ENCODE assay signal across 8 mouse cellular contexts in the genomic region with DNA sequence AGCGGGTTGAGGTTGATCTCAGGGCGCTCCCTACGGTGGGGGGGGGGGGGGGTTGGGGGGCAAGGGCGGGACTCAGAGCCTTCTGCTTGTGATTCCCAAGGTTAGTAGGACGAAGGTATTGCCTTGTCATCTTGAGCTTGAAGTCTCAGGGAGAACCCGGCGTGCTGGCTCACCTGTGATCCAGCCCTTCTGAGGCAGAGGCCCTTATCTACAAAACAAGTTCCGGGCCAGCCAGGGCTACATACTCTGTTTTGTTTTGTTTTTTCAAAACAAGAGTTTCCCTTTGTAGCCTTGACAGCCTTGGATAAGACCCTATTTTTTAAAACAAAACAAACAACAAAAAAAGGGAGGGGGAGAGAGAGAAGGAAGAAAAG. TPM values are rescaled to one million over a fixed set of nuclear protein-coding genes. Genes with fewer than 3 reads are reported as not detected.
A peak's percentile ranks its signal among the peaks of the same experiment; 100 is the strongest.
DNase-seq lines count a peak whose midpoint lies in the region; ATAC-seq and TF ChIP-seq lines count a peak whose summit lies in the region.

No protein-coding gene starts in this region.

- TF ChIP-seq POLR2A in myocyte (IDR thresholded peaks at IDR 0.05; ENCODE audit: insufficient read length, low read depth): no peak

- H3K36me3 ChIP-seq in liver, embryonic 11.5 days (ENCODE audit: control insufficient read depth, insufficient read depth, low read length): no peaks in the 10 kb centered on the region
- 0 out of 2 replicates have a peak, but pooled peaks cover 2% of the 10 kb centered on the region for H3K36me3 ChIP-seq in embryonic facial prominence, embryonic 13.5 days
- H3K36me3 ChIP-seq in hindbrain, postnatal 0 days (ENCODE audit: insufficient read depth, low read length): no peaks in the 10 kb centered on the region
- H3K36me3 ChIP-seq in myocyte (ENCODE audit: control insufficient read depth, insufficient read depth): peaks cover 5% of the 10 kb centered on the region

- no peak overlapping the region; the same call in 1 of the 2 replicates for H3K27ac ChIP-seq in liver, embryonic 11.5 days (ENCODE audit: low read depth, low read length)
- no peak overlapping the region for H3K27ac ChIP-seq in embryonic facial prominence, embryonic 13.5 days
- H3K27ac ChIP-seq in hindbrain, postnatal 0 days: peak overlapping the region; percentile 92

- H3K27me3 ChIP-seq in liver, embryonic 11.5 days (replicated peaks; ENCODE audit: control insufficient read depth, insufficient read depth, low read length): no peaks in the 10 kb centered on the region
- no peaks in the 10 kb centered on the region for H3K27me3 ChIP-seq in embryonic facial prominence, embryonic 13.5 days
- H3K27me3 ChIP-seq in hindbrain, postnatal 0 days (ENCODE audit: insufficient read depth, low read length): no peaks in the 10 kb centered on the region
- no peaks in the 10 kb centered on the region for H3K27me3 ChIP-seq in myocyte (ENCODE audit: control insufficient read depth, insufficient read depth, insufficient read length)

- peak overlapping the region; percentile 100 for H3K4me2 ChIP-seq in liver, embryonic 11.5 days
- peak overlapping the region; percentile 96 for H3K4me2 ChIP-seq in embryonic facial prominence, embryonic 13.5 days
- peak overlapping the region; percentile 80 for H3K4me2 ChIP-seq in hindbrain, postnatal 0 days (ENCODE audit: low read depth, low read length)
- peak overlapping the region; percentile 64 for H3K4me2 ChIP-seq in myocyte (ENCODE audit: low read depth)

- no peaks in the 10 kb centered on the region for H3K9me3 ChIP-seq in liver, embryonic 11.5 days (ENCODE audit: control insufficient read depth, low read length)
- no peaks in the 10 kb centered on the region for H3K9me3 ChIP-seq in embryonic facial prominence, embryonic 13.5 days
- no peaks in the 10 kb centered on the region for H3K9me3 ChIP-seq in hindbrain, postnatal 0 days (ENCODE audit: low read length)

- peak; percentile 57 for ATAC-seq in liver, embryonic 11.5 days (replicated peaks; ENCODE audit: low FRiP score)
- no peak for ATAC-seq in embryonic facial prominence, embryonic 13.5 days (ENCODE audit: insufficient number of reproducible peaks, insufficient read depth, low FRiP score, low TSS enrichment, low read depth)
- no peak for ATAC-seq in hindbrain, postnatal 0 days

- no peak for DNase-seq in liver, embryonic 11.5 days (ENCODE audit: low spot score)
- DNase-seq in liver: no peak
- no peak for DNase-seq in hindbrain, postnatal 0 days (ENCODE audit: low spot score)
- DNase-seq in natural killer cell, adult 2 months (ENCODE audit: low spot score in 2 of 2): no peak
- no peak for DNase-seq in thymus, postnatal 10 days (ENCODE audit: low spot score in 2 of 2)
- DNase-seq in cerebellum, postnatal 10 days: no peak

- peak overlapping the region; percentile 35 for H3ac ChIP-seq in myocyte (ENCODE audit: control insufficient read depth, insufficient read length)

- 0 out of 2 replicates have a peak overlapping the region, but pooled peaks have one; percentile 76 for H3K9ac ChIP-seq in liver, embryonic 11.5 days (ENCODE audit: low read depth, low read length)
- H3K9ac ChIP-seq in embryonic facial prominence, embryonic 13.5 days: 0 out of 2 replicates have a peak overlapping the region, but pooled peaks have one; percentile 36
- peak overlapping the region; percentile 57; the same call in 1 of the 2 replicates for H3K9ac ChIP-seq in hindbrain, postnatal 0 days (replicated peaks; ENCODE audit: low read length)

- H3K4me1 ChIP-seq in liver, embryonic 11.5 days (replicated peaks; ENCODE audit: control insufficient read depth, insufficient read depth, low read length): peaks cover 5% of the 10 kb centered on the region
- H3K4me1 ChIP-seq in embryonic facial prominence, embryonic 13.5 days: peaks cover 5% of the 10 kb centered on the region
- H3K4me1 ChIP-seq in hindbrain, postnatal 0 days (ENCODE audit: insufficient read depth, low read length): no peaks in the 10 kb centered on the region

- no peak for TF ChIP-seq CTCF in hindbrain, postnatal 0 days (IDR thresholded peaks at IDR 0.05; ENCODE audit: low read depth)

- no peaks in the 10 kb centered on the region for H3K79me2 ChIP-seq in myocyte (ENCODE audit: control insufficient read depth, insufficient read depth)

- peak overlapping the region; percentile 72 for H3K4me3 ChIP-seq in liver, embryonic 11.5 days (ENCODE audit: low read depth, low read length)
- peak overlapping the region; percentile 62 for H3K4me3 ChIP-seq in embryonic facial prominence, embryonic 13.5 days
- peak overlapping the region; percentile 61 for H3K4me3 ChIP-seq in hindbrain, postnatal 0 days (ENCODE audit: low read length)
- H3K4me3 ChIP-seq in myocyte: peak overlapping the region; percentile 37

- under 1% methylated on average over 8 of the region's 8 CpGs for WGBS in liver, embryonic 11.5 days
- 3% methylated on average over 7 of the region's 8 CpGs for WGBS in embryonic facial prominence, embryonic 13.5 days
- WGBS in hindbrain, postnatal 0 days: under 1% methylated on average over 7 of the region's 8 CpGs

TF ChIP-seq in myocyte, 11 proteins besides CTCF, POLR2A, EP300 and RAD21:
- TF ChIP-seq MYOD1 (IDR thresholded peaks at IDR 0.05; ENCODE audit: control insufficient read depth in 1 of 3, insufficient read length in 2 of 3, low read depth in 2 of 3): no peak
- no peak for TF ChIP-seq USF1 (IDR thresholded peaks at IDR 0.05; ENCODE audit: low read depth)
- no peak for TF ChIP-seq CEBPB (IDR thresholded peaks at IDR 0.05; ENCODE audit: insufficient read depth, poor library complexity, severe bottlenecking)
- TF ChIP-seq MYOG (IDR thresholded peaks at IDR 0.05; ENCODE audit: control insufficient read depth in 1 of 3, insufficient read depth in 1 of 3, insufficient read length in 2 of 3, low read depth in 2 of 3): no peak
- no peak for TF ChIP-seq E2F4 (IDR thresholded peaks at IDR 0.05; ENCODE audit: insufficient read depth)
- TF ChIP-seq REST (IDR thresholded peaks at IDR 0.05; ENCODE audit: insufficient read depth, insufficient read length): no peak
- TF ChIP-seq SRF (IDR thresholded peaks at IDR 0.05; ENCODE audit: control insufficient read depth, insufficient read length, low read depth): no peak
- no peak for TF ChIP-seq POLR2AphosphoS2 (IDR thresholded peaks at IDR 0.05; ENCODE audit: insufficient read length, low read depth)
- TF ChIP-seq TCF3 (IDR thresholded peaks at IDR 0.05; ENCODE audit: insufficient read length, low read depth): no peak
- TF ChIP-seq MAX (IDR thresholded peaks at IDR 0.05; ENCODE audit: low read depth): no peak
- TF ChIP-seq TCF12 (IDR thresholded peaks at IDR 0.05; ENCODE audit: insufficient read depth, poor library complexity, severe bottlenecking): no peak

RNA-seq across cellular contexts. Expression of a gene that starts 0.3 kb away (rescaled TPM):
- polyA plus RNA-seq in liver, embryonic 11.5 days (2014; fragmentation: Nextera tagmentation; extraction: Ambion mirVana): 34.6 and 40.6 TPM in 2 replicates
- 30.0 and 35.7 TPM in 2 replicates for polyA plus RNA-seq in embryonic facial prominence, embryonic 13.5 days (2015; fragmentation: Nextera tagmentation; extraction: Ambion mirVana)
- 123 and 164 TPM in 2 replicates for total RNA-seq in hindbrain, postnatal 0 days (2014; rRNA removed)
- 140 and 142 TPM in 2 replicates for polyA plus RNA-seq in hindbrain, postnatal 0 days (2015; fragmentation: Nextera tagmentation; extraction: Ambion mirVana)
- polyA plus RNA-seq in myocyte (2012; fragmentation: generic; extraction: Trizol): 104 TPM

RNA-seq across cellular contexts. Expression of a gene that starts 19.3 kb away (rescaled TPM):
- not detected in 2 replicates for polyA plus RNA-seq in liver, embryonic 11.5 days (2014; fragmentation: Nextera tagmentation; extraction: Ambion mirVana)
- not detected in 2 replicates for polyA plus RNA-seq in embryonic facial prominence, embryonic 13.5 days (2015; fragmentation: Nextera tagmentation; extraction: Ambion mirVana)
- not detected in 2 replicates for total RNA-seq in hindbrain, postnatal 0 days (2014; rRNA removed)
- not detected in 2 replicates for polyA plus RNA-seq in hindbrain, postnatal 0 days (2015; fragmentation: Nextera tagmentation; extraction: Ambion mirVana)
- not detected for polyA plus RNA-seq in myocyte (2012; fragmentation: generic; extraction: Trizol)

RNA-seq across cellular contexts. Expression of a gene that starts 24.5 kb away (rescaled TPM):
- polyA plus RNA-seq in liver, embryonic 11.5 days (2014; fragmentation: Nextera tagmentation; extraction: Ambion mirVana): 3.7 and 3.9 TPM in 2 replicates
- 10.9 and 11.4 TPM in 2 replicates for polyA plus RNA-seq in embryonic facial prominence, embryonic 13.5 days (2015; fragmentation: Nextera tagmentation; extraction: Ambion mirVana)
- 178 and 188 TPM in 2 replicates for total RNA-seq in hindbrain, postnatal 0 days (2014; rRNA removed)
- polyA plus RNA-seq in hindbrain, postnatal 0 days (2015; fragmentation: Nextera tagmentation; extraction: Ambion mirVana): 239 and 269 TPM in 2 replicates
- 38.3 TPM for polyA plus RNA-seq in myocyte (2012; fragmentation: generic; extraction: Trizol)

RNA-seq across cellular contexts. Expression of a gene that starts 26.6 kb away (rescaled TPM):
- 133 and 151 TPM in 2 replicates for polyA plus RNA-seq in liver, embryonic 11.5 days (2014; fragmentation: Nextera tagmentation; extraction: Ambion mirVana)
- 92.3 and 98.2 TPM in 2 replicates for polyA plus RNA-seq in embryonic facial prominence, embryonic 13.5 days (2015; fragmentation: Nextera tagmentation; extraction: Ambion mirVana)
- total RNA-seq in hindbrain, postnatal 0 days (2014; rRNA removed): 18.5 and 20.1 TPM in 2 replicates
- 30.9 and 35.3 TPM in 2 replicates for polyA plus RNA-seq in hindbrain, postnatal 0 days (2015; fragmentation: Nextera tagmentation; extraction: Ambion mirVana)
- polyA plus RNA-seq in myocyte (2012; fragmentation: generic; extraction: Trizol): 46.3 TPM

RNA-seq across cellular contexts. Expression of a gene that starts 35.0 kb away (rescaled TPM):
- polyA plus RNA-seq in liver, embryonic 11.5 days (2014; fragmentation: Nextera tagmentation; extraction: Ambion mirVana): 131 and 134 TPM in 2 replicates
- polyA plus RNA-seq in embryonic facial prominence, embryonic 13.5 days (2015; fragmentation: Nextera tagmentation; extraction: Ambion mirVana): 51.8 and 63.9 TPM in 2 replicates
- total RNA-seq in hindbrain, postnatal 0 days (2014; rRNA removed): 47.2 and 48.7 TPM in 2 replicates
- 98.7 and 101 TPM in 2 replicates for polyA plus RNA-seq in hindbrain, postnatal 0 days (2015; fragmentation: Nextera tagmentation; extraction: Ambion mirVana)
- 247 TPM for polyA plus RNA-seq in myocyte (2012; fragmentation: generic; extraction: Trizol)
